Mouse (Mus musculus): ENCODE measurements around the gene Zxdc.

Gene Zxdc

GRCm38 (mm10) chr6:90377708-90378107 is 8.4 kb downstream of the Zxdc start:
- DNase-seq (ENCODE audit: low read depth, low spot score) = no peak

GRCm38 (mm10) chr6:90381465-90381864 is 12.2 kb downstream of the Zxdc start:
- no peak for DNase-seq (ENCODE audit: low read depth, low spot score)

GRCm38 (mm10) chr6:90390629-90391028 is 21.3 kb downstream of the Zxdc start:
- DNase-seq (ENCODE audit: low read depth, low spot score) = no peak

- no peak for DNase-seq (ENCODE audit: low read depth, low spot score)
Observed at GRCm38 (mm10) chr6:90393948-90394347, 24.7 kb downstream of the Zxdc start.

GRCm38 (mm10) chr6:90395751-90396150 is 26.5 kb downstream of the Zxdc start:
- DNase-seq (ENCODE audit: low read depth, low spot score) = no peak

- no peak for DNase-seq (ENCODE audit: low read depth, low spot score)
Observed at GRCm38 (mm10) chr6:90397291-90397690, 28.0 kb downstream of the Zxdc start.

GRCm38 (mm10) chr6:90408632-90409031 is 39.3 kb downstream of the Zxdc start:
- DNase-seq (ENCODE audit: low read depth, low spot score) = no peak

- no peak for DNase-seq (ENCODE audit: low read depth, low spot score)
Observed at GRCm38 (mm10) chr6:90410972-90411371, 41.7 kb downstream of the Zxdc start.

GRCm38 (mm10) chr6:90411926-90412325 is 42.6 kb downstream of the Zxdc start:
- DNase-seq (ENCODE audit: low read depth, low spot score) = no peak

GRCm38 (mm10) chr6:90422565-90422964 is 53.3 kb downstream of the Zxdc start:
- DNase-seq (ENCODE audit: low read depth, low spot score) = peak; percentile 97

- DNase-seq (ENCODE audit: low read depth, low spot score) = no peak
Observed at GRCm38 (mm10) chr6:90425361-90425760, 56.1 kb downstream of the Zxdc start.

- DNase-seq (ENCODE audit: low read depth, low spot score) = no peak
Observed at GRCm38 (mm10) chr6:90426003-90426402, 56.7 kb downstream of the Zxdc start.

- DNase-seq (ENCODE audit: low read depth, low spot score) = peak; percentile 85
Observed at GRCm38 (mm10) chr6:90428380-90428974, 59.2 kb downstream of the Zxdc start, which contains the start of gene Cfap100. TSS of gene Cfap100 (minus strand) at chr6:90428797.

- no peak for DNase-seq (ENCODE audit: low read depth, low spot score)
Observed at GRCm38 (mm10) chr6:90429911-90430310, 60.6 kb downstream of the Zxdc start.

GRCm38 (mm10) chr6:90431487-90431886 is 62.2 kb downstream of the Zxdc start:
- DNase-seq (ENCODE audit: low read depth, low spot score) = no peak

- peak; percentile 35 for DNase-seq (ENCODE audit: low read depth, low spot score)
Observed at GRCm38 (mm10) chr6:90434687-90435086, 65.4 kb downstream of the Zxdc start.

- peak; percentile 96 for DNase-seq (ENCODE audit: low read depth, low spot score)
Observed at GRCm38 (mm10) chr6:90435195-90435618, 65.9 kb downstream of the Zxdc start.

GRCm38 (mm10) chr6:90436192-90436907 is 67.1 kb downstream of the Zxdc start:
- DNase-seq (ENCODE audit: low read depth, low spot score) = peak; percentile 29

- peak; percentile 64 for DNase-seq (ENCODE audit: low read depth, low spot score)
Observed at GRCm38 (mm10) chr6:90437041-90437440, 67.7 kb downstream of the Zxdc start.

GRCm38 (mm10) chr6:90446883-90447282 is 77.6 kb downstream of the Zxdc start:
- DNase-seq (ENCODE audit: low read depth, low spot score) = no peak

- peak; percentile 87 for DNase-seq (ENCODE audit: low read depth, low spot score)
Observed at GRCm38 (mm10) chr6:90450179-90450578, 80.9 kb downstream of the Zxdc start.

- no peak for DNase-seq (ENCODE audit: low read depth, low spot score)
Observed at GRCm38 (mm10) chr6:90450697-90451096, 81.4 kb downstream of the Zxdc start.

- DNase-seq (ENCODE audit: low read depth, low spot score) = no peak
Observed at GRCm38 (mm10) chr6:90451512-90451911, 82.2 kb downstream of the Zxdc start.

All from ES-CJ7 (cell line).